Mouse (Mus musculus) limb, embryonic 11.5 days (tissue): ENCODE data around the gene Ptprk. TPM values are rescaled to one million over a fixed set of nuclear protein-coding genes. Genes with fewer than 3 reads are reported as not detected.

Experiments used
- ATAC-seq: fragments of 200-750 bp; cut with Nextera tagmentation; 2 replicates; pipeline ENCODE4 v1.8.0; 2017; ENCODE audit warnings: low read depth; ENCODE audit not compliant: insufficient number of reproducible peaks, low FRiP score, low TSS enrichment
- DNase-seq: peaks from one replicate; pipeline ENCODE4 v3.0.0-alpha.2; 2015; ENCODE audit warnings: low spot score
- H3K27ac ChIP-seq: fragments of 300-500 bp; sonication (generic); replicated peaks from 2 replicates; pipeline ENCODE4 v1.5.1; 2014; ENCODE audit warnings: low read depth, mild to moderate bottlenecking, low read length
- H3K27me3 ChIP-seq: fragments of 300-500 bp; sonication (generic); 2 replicates; pipeline ENCODE4 v1.6.1; 2014; ENCODE audit warnings: mild to moderate bottlenecking, low read length, mixed read lengths; ENCODE audit not compliant: control insufficient read depth, insufficient read depth
- H3K36me3 ChIP-seq: fragments of 300-500 bp; sonication (generic); 2 replicates; pipeline ENCODE4 v1.6.1; 2014; ENCODE audit warnings: mild to moderate bottlenecking, low read length, moderate library complexity, mixed read lengths; ENCODE audit not compliant: control insufficient read depth, insufficient read depth
- H3K4me1 ChIP-seq: fragments of 300-500 bp; sonication (generic); 2 replicates; pipeline ENCODE4 v1.6.1; 2014; ENCODE audit warnings: low read length, mixed read lengths; ENCODE audit not compliant: control insufficient read depth, insufficient read depth
- H3K4me2 ChIP-seq: fragments of 300-500 bp; sonication (generic); 2 replicates; pipeline ENCODE4 v1.6.1; 2014; ENCODE audit warnings: low read depth, mild to moderate bottlenecking, moderate library complexity; ENCODE audit not compliant: severe bottlenecking
- H3K4me3 ChIP-seq: fragments of 300-500 bp; sonication (generic); 2 replicates; pipeline ENCODE4 v1.5.1; 2014; ENCODE audit warnings: low read depth, low read length
- H3K9ac ChIP-seq: fragments of 300-500 bp; sonication (generic); 2 replicates; pipeline ENCODE4 v1.6.1; 2014; ENCODE audit warnings: mild to moderate bottlenecking, low read length
- H3K9me3 ChIP-seq: fragments of 300-500 bp; sonication (generic); 2 replicates; pipeline ENCODE4 v1.6.1; 2016; ENCODE audit warnings: low read length; ENCODE audit not compliant: control insufficient read depth
- WGBS: fragments of 180-500 bp; shearing (Covaris S2); extraction: QIAGEN DNeasy Blood & Tissue Kit; methylation state at CpG from one replicate; pipeline ENCODE4 v1.1.7; 2014; 5-methylcytosine and 5-hydroxymethylcytosine counted together
- polyA plus RNA-seq: library from polyadenylated mRNA; unstranded; fragments of >200 nt; fragmentation: Nextera tagmentation; extraction: Ambion mirVana; gene quantifications from 2 replicates; pipeline ENCODE4 v1.2.1, GENCODE M21; 2014

Ptprk gene
- polyA plus RNA-seq, 1 experiment from 2014 or later = 38.4 TPM

DNA sequence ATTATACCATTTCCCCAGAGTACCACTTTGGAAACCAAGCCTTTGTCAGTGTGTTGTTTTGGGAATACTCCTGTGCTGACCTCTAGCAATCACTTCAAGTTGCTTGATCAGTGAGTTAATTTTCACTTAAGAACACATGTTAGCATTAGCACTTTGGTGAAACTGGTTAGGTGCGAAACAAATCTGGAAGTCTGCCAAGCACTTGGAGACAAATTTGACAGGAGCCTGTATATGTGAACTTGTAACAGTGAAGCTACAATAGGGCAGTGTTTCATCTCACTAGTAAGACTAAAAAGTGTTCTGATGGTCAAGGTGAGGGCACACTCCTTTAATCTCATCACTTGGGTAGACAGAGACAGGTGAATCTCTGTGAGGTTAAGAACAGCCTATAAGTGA is 321.9 kb downstream of the Ptprk start:
- H3K4me1 ChIP-seq = no peaks in the 10 kb centered on the region
- H3K27ac ChIP-seq = no peak overlapping the region
- H3K36me3 ChIP-seq = no peaks in the 10 kb centered on the region
- no peak overlapping the region for H3K9ac ChIP-seq
- DNase-seq (no peak), ATAC-seq (no peak)
- no peak overlapping the region for H3K4me2 ChIP-seq
- H3K4me3 ChIP-seq = no peak overlapping the region
- H3K27me3 ChIP-seq = no peaks in the 10 kb centered on the region
- WGBS = 69% methylated on average over 1 of the region's 1 CpGs
- H3K9me3 ChIP-seq = no peaks in the 10 kb centered on the region

DNA sequence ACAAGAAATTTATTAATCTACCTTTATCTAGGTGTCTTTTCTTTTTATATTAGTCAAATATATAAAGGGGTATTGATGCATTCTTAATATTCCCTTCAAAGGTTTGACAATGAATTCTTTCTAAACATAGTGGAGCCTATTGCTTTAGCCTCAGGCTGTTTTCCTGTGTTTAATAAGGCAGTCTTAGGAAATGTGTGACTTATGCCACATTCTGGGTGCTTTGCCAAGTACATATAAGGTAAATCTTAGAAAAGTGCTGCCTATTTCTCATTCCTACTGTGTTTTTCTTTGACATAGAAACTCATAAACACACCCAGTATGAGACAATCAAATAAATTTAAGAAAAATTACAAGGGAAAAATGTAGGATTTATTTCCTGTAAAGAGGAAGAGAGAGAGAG is 327.2 kb downstream of the Ptprk start:
- ATAC-seq = no peak
- Histone ChIP-seq H3K27ac (no peak overlapping the region), H3K27me3 (no peaks in the 10 kb centered on the region), H3K9me3 (no peaks in the 10 kb centered on the region), H3K36me3 (no peaks in the 10 kb centered on the region), H3K9ac (no peak overlapping the region), H3K4me1 (no peaks in the 10 kb centered on the region), H3K4me3 (no peak overlapping the region), H3K4me2 (no peak overlapping the region)
- no peak for DNase-seq

DNA sequence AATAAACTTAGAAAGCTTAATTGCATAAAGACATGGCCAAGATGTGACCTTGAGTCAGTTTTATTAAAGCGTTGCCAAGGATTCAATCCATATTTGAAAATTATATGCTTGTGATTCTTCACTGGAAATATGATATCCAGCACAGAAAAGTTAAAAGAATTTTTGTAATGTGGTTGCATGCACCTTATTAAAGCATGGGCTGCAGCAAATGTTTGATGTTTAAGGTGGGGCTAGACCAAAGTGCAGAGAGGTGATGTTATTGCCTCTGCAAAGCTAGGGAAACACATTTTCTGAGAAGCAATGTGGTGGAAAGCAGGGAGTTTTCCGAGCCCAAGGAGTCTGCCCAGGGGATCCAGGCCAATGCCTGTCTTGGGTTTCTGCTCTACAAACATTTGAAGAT is 334.4 kb downstream of the Ptprk start:
- ATAC-seq (no peak), DNase-seq (no peak)
- no peak overlapping the region for H3K9ac ChIP-seq
- no peaks in the 10 kb centered on the region for H3K9me3 ChIP-seq
- no peak overlapping the region for H3K27ac ChIP-seq
- H3K4me2 ChIP-seq = no peak overlapping the region
- H3K27me3 ChIP-seq = no peaks in the 10 kb centered on the region
- no peaks in the 10 kb centered on the region for H3K36me3 ChIP-seq
- 75% methylated on average over 2 of the region's 2 CpGs for WGBS
- H3K4me1 ChIP-seq = no peaks in the 10 kb centered on the region
- no peak overlapping the region for H3K4me3 ChIP-seq

DNA sequence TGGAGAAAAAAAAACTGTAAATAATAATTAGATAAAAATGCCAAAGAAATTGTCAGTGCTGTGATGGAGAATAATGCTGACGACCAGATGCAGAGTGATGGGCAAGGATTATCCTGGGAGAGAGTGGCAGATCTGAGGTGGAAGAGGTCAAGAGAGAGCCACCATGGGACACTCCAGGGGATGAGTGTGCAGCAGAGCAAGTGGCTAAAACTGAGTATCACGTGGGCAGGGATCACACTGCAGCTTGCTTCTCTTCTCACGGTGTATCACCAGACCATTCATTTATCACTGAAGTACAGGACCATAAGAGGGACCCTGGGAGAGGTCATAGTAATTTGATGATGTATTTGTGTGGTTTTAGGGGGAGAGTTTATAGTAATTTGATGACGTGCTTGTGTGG is 340.2 kb downstream of the Ptprk start:
- DNase-seq (no peak), ATAC-seq (no peak)
- no peaks in the 10 kb centered on the region for H3K36me3 ChIP-seq
- WGBS = 75% methylated on average over 4 of the region's 4 CpGs
- no peaks in the 10 kb centered on the region for H3K27me3 ChIP-seq
- no peaks in the 10 kb centered on the region for H3K9me3 ChIP-seq
- no peaks in the 10 kb centered on the region for H3K4me1 ChIP-seq
- no peak overlapping the region for H3K4me2 ChIP-seq
- H3K4me3 ChIP-seq = no peak overlapping the region
- no peak overlapping the region for H3K27ac ChIP-seq
- H3K9ac ChIP-seq = no peak overlapping the region

DNA sequence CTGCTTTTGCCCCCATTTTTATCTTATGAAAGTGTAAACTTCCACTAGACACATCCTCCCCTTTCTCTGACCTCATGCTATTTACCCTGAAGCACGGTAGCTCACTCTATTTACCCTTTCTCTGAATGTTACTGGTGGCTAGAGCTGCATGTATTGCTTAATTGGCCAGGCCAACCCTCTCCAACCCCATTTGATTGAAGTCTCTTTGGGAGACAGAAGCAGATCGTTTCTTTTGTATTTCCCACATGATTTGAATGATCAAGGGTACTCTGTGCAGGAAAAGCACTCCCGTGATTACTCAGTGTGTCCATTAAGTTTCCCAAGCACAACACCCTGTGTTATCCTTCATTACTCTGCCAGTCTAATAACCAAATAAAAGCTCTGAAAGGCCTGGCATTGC is 348.0 kb downstream of the Ptprk start:
- 72% methylated on average over 3 of the region's 3 CpGs for WGBS
- no peak overlapping the region for H3K9ac ChIP-seq
- no peak overlapping the region for H3K4me3 ChIP-seq
- no peak for DNase-seq
- H3K9me3 ChIP-seq = no peaks in the 10 kb centered on the region
- H3K27me3 ChIP-seq = no peaks in the 10 kb centered on the region
- H3K27ac ChIP-seq = no peak overlapping the region
- no peaks in the 10 kb centered on the region for H3K36me3 ChIP-seq
- no peak overlapping the region for H3K4me2 ChIP-seq
- ATAC-seq = no peak
- no peaks in the 10 kb centered on the region for H3K4me1 ChIP-seq

DNA sequence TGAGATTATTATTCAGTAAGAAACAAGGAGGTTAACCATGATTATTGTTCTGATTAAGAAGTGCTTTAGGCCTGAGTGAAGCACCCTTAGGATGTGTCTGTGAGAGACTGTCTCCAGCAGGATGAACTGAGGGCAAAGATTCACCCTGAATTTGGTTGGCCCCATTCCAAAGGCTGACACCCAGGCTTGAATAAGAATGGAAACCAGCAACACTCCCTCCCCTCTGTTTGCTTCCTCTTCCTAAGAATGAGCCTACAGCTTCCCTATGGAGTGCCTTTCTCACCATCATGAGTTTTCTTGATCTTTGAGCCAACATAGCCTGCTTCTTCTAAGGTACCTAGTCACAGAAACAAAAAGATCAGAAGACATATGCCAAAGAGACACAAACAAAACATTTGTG is 350.8 kb downstream of the Ptprk start:
- ATAC-seq = no peak
- no peaks in the 10 kb centered on the region for H3K4me1 ChIP-seq
- no peak overlapping the region for H3K27ac ChIP-seq
- H3K4me2 ChIP-seq = no peak overlapping the region
- H3K4me3 ChIP-seq = no peak overlapping the region
- H3K9ac ChIP-seq = no peak overlapping the region
- no peaks in the 10 kb centered on the region for H3K27me3 ChIP-seq
- H3K9me3 ChIP-seq = no peaks in the 10 kb centered on the region
- DNase-seq = no peak
- H3K36me3 ChIP-seq = no peaks in the 10 kb centered on the region

DNA sequence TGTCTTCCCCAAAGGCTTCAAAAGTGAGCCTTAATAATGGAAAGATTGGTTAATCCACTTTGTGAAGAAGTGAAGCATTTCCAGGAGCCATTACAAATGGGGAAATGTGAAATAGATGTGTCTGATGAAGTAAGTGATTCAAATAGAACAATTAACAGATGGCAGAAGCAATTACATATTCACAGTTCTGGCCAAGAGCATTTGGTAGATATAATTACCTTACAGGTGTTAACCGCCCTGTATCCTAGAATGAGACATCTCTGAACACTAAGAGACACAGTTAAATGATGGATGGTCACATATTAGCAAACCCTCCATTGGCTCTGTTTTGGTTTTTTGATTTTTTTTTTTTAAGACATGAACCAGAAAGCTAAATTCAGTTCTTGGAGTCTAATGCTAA is 361.5 kb downstream of the Ptprk start:
- no peaks in the 10 kb centered on the region for H3K9me3 ChIP-seq
- H3K4me1 ChIP-seq = no peaks in the 10 kb centered on the region
- H3K27ac ChIP-seq = no peak overlapping the region
- 97% methylated on average over 1 of the region's 1 CpGs for WGBS
- no peaks in the 10 kb centered on the region for H3K36me3 ChIP-seq
- H3K4me2 ChIP-seq = no peak overlapping the region
- H3K27me3 ChIP-seq = no peaks in the 10 kb centered on the region
- ATAC-seq (no peak), DNase-seq (no peak)
- H3K9ac ChIP-seq = no peak overlapping the region
- H3K4me3 ChIP-seq = no peak overlapping the region

DNA sequence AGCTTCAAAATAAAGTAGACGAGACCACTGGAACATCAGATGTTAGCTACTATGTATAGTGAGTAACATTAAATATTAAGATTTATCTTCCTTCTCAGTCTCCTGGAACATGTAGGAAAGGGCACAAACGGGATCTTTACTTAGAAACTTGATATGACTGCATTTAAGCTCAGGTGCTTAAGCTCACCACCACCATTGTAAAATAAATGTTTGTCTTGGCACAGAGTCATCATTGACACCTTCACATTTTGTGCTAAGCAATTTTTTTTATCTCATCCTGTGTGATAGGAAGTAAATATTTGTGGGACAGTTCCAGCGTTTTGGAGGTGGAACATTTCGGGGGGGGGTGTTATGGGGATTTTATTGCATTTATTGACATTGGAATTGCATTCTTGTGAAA is 375.2 kb downstream of the Ptprk start:
- ATAC-seq = no peak
- no peak overlapping the region for H3K27ac ChIP-seq
- no peaks in the 10 kb centered on the region for H3K9me3 ChIP-seq
- no peak for DNase-seq
- H3K36me3 ChIP-seq = no peaks in the 10 kb centered on the region
- 76% methylated on average over 4 of the region's 4 CpGs for WGBS
- H3K4me2 ChIP-seq = no peak overlapping the region
- H3K4me3 ChIP-seq = no peak overlapping the region
- no peaks in the 10 kb centered on the region for H3K4me1 ChIP-seq
- no peaks in the 10 kb centered on the region for H3K27me3 ChIP-seq
- H3K9ac ChIP-seq = no peak overlapping the region

DNA sequence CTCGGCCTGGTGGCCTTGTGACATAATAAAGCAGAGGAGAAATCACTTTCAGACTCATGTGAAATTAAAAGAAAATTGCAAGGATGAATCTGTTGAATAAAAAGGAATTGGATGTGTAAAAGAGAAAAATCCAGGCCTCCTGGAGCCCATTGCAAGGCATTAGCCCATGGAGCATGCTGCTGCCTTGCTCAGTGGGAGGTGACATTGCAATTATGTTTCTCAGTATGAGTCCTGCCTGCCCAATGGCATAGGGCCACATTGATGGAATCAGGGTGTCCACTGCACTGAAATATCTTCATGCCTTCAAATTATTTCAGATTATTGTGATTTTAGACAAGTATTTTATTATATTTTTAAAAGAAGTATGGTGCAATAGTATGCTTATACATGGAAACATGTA is 376.0 kb downstream of the Ptprk start:
- H3K4me1 ChIP-seq = no peaks in the 10 kb centered on the region

More for the DNA sequence above, 376.0 kb downstream of the Ptprk start:
- 65% methylated on average over 1 of the region's 1 CpGs for WGBS
- no peaks in the 10 kb centered on the region for H3K36me3 ChIP-seq
- DNase-seq (no peak), ATAC-seq (no peak)
- H3K4me3 ChIP-seq = no peak overlapping the region
- H3K9ac ChIP-seq = no peak overlapping the region
- no peaks in the 10 kb centered on the region for H3K9me3 ChIP-seq
- no peak overlapping the region for H3K27ac ChIP-seq
- H3K27me3 ChIP-seq = no peaks in the 10 kb centered on the region
- H3K4me2 ChIP-seq = no peak overlapping the region
